Mouse (Mus musculus) right cerebral cortex, postnatal 10 days (tissue): ENCODE results near the gene Icos.

Source experiments
- DNase-seq, 2 experiments: peaks; one replicate each; pipeline ENCODE4 v3.0.0; 2021; ENCODE audit warnings: low spot score in 2 of 2

Icos gene

DNA sequence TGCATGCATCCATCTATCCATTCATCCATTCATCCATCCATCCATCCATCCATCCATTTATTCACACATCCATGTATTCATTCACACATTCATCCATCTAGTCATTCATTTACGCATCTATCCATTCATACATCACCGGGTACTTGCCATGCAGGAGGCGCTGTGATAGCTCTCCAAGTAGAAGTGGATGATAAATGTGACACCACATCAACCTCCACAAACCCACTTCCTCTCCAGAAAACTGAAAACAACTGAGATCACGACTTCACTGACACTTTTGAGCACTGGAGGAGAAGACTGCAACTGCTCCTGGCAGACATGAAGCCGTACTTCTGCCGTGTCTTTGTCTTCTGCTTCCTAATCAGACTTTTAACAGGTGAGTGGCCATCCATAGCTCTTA lies at the start of gene Icos:
Gene Icos (plus strand): TSS at position 287 of the 400 bp plus-strand sequence.
- no peak for DNase-seq

DNA sequence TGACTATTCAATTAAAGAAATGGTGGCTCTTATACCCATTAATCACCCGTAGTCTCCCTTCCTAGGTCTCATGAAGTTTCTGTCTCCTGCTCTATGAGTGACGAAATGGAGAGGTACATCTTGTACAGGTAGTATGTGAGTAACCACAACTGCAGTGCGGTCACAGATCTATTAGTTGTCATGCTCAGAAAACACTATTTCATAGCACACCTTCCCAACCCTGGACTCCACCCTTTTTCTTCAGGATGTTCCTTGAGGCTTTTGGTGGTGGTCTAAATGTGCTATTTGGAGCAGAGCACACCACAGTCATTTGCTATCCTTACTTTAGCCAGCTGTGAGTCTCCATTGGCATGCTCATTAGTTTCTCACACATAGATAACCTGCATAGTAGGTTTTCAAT lies 48.7 kb upstream of the Icos start:
- DNase-seq, result no peak

DNA sequence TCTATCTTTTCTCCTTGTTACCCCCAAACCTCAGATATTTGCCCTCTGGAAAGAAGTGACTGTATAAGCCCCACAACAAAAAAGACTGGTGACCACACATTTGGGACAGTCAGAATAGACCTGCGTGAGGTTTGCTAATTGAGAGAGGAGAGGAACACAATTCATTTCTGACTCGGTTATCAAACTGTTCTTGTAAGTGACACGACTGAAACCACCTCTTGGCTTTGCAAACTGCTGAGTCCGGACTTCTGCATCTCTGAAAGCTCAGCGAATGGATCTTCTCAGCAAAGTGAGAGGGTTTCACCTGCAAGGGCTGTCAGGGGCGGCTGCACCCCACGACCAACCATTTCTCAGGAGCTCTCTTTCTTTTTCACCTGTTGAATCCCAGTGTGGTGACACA lies 47.3 kb upstream of the Icos start:
- no peak for DNase-seq

DNA sequence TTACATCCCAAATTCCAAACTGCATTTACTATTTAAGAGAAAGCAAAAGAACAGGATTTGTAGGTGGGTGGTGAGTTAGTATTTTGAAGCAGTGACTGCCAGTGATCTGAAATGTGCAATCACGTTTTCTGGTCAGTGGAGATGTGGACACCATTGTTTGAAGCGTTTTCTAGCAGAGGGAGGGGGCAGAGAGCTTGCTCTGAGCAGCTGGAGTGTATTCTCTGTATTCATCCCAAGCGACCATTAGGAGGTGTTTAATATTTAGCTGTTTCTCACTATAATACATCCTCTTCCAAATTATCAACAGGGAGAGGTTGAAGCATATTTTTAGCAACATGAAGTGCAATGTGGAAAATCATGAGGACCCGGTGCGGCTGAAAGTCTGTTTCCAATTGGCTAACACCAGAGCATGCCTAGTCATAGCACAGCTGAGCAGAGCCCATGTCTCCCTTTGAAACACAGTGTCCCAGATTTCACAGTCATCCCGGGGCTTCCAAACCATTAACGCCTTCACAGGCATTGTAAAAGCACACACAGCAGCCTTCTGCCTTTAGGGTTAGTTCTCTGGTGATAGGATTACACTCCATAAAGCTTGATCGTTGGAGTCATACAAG lies 41.7 kb upstream of the Icos start:
- DNase-seq, result peak; percentile 48 to 69

DNA sequence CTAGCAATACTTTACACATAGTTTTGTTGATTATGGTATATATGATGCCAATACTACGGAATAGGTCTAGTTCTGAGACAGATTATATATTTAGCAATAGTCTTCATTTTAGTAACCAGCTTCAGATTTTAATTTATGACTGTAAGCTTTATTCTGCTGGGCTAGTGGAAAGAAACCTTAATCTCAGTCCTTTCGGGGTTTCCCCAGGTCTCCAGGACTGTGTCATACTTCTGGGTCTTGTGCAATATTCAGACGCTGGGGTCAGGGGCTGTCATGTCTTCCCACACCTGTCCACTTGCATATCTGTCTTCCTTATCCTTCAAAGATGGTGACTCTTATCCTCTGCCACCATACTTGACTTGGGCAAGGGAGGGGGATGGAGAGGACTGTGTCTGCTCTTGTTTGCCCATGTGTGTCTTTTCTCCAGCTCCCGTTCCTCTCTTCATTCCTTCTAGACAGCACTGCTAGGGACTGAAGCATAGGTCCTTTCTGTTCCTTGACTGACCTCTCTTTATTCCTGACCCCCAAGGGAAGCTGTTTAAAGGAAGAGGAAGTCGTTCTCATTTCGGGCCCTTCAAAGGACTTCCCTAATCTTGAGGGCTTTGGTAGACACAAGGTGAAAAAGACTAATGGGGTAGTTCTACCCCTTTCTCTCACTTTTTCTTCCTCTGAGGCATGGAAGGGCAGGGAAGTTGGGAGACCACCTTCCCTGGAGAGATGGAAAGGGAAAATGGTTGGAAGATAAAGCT lies 40.6 kb upstream of the Icos start:
- no peak for DNase-seq

DNA sequence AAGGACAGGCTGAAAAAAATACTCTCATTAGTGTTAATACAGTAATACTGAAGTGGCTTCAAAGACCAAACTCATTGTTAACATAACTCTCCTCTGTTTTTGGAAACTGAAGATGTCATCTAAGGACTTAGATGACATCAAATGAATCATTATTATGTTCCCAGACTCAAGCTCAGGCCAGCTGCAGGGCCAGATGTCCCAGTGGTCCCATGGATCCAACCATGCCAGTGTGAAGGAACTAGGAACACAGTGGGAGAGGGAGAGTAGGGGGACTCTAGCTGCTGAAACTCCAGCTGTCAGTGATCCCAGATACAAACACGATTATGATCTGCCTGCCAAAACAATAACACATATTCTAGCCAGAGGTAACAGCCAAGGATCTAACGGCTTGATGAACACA lies 39.5 kb upstream of the Icos start:
- no peak for DNase-seq

DNA sequence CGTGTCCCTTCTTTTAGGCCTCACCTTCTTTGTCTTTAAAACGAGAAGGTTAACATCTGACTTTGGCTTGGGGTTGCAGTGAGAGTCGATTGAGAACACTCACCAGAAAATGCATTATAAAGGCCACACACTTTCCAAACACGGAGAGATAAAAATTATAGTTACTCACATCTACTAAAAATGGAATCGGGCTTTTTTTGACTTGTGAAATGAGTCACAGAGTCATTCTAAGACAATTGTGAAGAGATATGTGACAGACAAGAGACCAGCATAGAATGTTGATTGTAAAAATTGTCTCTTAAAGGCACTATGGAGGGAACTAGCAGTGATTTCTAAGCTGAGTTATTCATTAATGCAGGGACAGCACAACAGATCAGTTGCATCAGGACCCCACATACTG lies 38.8 kb upstream of the Icos start:
- DNase-seq, result no peak

DNA sequence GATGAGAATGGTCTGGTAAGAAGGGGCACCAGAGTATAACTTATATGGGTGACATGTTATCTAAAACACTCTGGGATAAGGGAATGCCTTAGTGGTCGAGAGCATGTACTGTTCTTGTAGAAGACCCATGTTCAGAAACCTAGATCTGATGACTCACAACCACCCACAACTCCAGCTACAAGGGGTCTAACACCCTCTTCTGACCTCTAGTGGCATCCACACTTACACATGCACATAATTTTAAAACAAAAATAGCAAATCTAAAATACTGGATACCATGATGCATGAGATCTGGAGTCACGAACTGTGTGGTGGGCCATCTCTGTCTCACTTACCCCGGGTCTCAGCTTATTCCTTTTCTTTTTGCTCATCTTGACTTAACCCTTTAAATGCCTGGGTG lies 37.7 kb upstream of the Icos start:
- no peak for DNase-seq

DNA sequence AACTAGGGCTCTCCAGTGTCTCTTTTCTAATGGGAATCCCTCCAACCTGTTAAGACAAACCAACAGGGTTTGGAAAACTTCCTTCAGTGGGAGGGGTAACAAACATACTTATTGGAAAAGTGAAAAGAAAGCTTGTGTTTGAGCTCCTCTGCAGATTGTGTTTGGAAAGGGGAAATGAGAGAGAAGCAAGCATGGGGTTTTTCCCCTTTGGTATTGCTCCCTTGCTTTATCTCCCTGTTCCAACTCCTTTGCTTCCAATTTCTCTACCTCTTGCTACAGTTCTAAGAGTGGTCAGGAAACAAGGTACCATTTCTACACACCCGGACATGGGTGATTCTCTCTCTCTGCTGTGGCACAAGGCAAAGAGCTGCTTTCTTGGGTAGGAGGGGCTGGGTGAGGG lies 37.1 kb upstream of the Icos start:
- no peak for DNase-seq

DNA sequence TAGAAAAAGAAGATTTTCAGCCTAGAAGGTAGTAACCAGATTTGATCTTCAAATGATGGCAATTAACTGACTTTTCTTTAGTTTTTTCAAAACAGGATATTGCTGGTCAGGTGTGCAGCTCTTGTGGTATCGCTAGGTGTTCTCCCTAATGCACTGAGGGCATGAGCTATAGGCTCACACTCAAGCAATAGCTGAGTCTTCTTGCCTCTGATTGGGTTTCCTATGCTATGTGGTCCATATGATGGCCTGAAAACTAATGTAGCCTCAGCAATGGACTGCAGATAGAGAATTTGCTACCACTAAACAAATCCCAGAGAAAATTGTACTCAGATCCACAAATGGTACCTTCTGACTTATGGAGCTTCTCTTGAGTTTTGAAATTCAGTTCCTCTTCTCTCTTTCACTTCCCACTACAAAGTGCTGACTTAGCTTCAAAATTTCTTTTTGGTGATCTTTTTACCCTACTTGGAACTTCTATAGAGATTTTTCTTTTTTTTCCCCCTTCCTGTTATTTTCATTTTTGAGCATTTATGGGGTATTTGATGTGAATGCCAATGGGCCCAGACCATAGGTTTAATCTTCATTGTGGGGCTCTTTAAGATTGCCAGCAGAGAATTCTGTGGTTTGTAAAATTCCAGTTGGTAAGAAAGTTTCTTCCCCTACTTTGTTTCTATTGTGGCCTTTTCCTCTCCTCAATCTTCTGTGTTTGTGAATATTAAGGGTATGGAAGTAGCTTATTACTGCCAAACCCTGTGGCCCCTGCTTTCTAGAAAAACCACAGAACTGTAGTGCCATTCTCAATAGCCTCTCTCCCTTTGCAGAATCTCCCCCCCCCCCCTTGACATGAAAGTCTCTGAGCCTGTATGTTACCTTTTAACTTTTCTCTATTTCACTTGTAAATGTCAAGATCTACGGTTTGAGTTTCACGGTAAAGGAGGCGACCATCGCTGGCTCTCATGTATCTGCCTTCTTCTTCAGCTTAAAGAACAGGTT lies 36.4 kb upstream of the Icos start:
- no peak for DNase-seq

DNA sequence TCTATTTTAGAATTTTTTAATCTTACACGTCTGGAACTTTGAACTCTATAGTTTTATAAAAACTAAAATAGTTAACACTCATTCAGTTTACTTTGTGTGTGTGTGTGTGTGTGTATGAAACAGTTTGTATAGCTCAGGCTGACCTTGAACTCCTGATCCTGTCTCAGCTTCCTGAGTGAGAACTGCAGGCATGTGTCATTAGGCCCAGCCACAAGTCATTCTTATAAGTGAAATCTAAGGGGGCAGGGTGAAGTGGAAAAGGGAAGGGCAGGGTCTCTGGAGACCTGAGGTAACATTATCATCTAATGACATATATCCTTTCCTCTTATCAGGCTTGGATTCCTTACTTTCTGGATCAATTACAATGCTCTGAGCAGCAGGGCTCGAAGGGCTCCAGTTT lies 34.8 kb upstream of the Icos start:
- no peak for DNase-seq

DNA sequence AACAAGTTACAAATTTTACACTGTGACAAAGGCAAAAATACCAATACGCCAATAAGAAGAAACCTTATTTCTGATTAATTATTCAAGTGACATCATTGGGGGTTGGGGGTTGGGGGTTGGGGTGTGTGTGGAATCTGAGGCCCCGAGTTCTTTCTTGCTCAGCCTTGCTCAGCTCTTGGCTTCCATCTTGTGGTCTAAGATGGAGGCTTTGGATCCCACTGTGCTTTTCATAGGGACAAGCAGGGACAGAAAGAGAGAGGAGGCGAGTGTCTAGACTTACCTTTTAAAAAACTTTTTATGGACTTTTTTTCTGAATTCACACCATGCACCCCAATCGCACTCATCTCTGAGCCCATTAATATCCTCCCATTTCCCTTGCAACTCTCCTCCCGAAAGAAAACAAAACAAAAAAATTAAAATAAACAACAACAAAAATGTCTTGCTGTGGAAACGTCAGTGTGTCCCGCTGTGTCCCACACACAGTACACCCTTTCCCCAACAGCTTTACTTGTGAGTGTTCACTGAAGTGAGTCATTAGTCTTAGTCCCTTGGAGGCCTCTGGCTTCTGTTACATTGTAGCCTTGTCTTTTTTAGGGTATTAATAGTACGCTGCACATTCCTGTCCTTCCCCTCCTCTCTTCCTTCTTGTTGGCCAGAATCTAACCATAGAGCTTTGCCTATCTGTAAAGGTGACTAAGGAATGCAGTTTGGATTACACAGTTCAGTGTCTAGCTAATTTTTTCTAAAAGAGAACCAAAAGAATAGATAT lies 31.9 kb upstream of the Icos start:
- no peak for DNase-seq

DNA sequence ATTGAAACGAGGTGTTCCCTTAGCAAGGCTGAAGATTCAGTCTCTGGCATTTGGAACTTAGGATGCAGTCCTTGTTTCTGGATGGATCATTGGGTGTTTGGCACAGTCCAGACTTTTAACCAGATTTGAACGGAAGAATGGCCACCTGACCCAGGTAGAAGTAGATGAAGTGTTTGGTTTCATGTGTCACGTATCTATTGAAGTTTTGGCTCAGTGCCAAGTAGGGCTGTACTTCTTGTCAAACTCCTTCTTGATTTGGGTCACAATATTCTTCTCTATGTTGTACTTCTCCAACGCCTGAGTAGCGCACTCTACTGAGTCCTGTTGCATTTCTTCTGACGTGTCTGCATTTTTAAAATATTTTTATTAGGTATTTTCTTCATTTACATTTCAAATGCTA lies 29.6 kb upstream of the Icos start:
- DNase-seq, result no peak

DNA sequence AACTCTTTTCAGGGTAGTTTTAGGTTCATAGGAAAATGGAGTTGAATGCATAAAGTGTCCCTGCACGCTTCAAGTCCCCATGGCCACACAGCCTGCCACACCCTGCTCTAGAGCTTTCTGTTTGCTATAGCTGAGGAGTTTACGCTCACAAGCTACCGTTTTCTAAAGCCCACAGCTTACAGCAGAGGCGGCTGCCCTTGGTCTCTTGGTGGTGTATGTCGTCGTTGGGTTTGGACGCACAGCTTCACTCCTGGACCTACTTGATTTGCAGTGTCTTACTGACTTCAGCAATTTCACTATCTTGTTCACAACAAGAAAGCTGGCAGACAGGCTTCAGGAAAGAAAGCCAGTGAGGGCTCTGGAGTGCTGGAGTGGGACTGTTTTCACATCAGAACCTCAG lies 24.8 kb upstream of the Icos start:
- DNase-seq, result no peak

DNA sequence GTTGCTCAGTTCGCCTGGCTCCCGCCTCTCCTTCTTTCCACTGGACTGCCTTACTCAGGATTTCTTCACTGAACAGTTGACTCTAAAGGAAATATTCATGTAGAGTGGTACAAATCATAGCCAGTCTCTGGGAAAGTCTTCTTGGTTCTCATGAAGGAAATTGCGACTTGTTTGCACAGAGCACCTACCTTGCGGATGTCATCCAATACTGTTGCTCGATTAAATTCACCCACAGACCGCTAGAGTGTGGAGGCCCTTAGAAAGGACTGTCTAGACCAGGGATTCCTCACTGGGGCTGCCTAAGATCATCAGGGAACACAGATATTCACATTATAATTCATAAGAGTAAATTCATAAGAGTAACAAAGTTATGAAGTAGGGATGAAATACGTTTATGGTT lies 24.0 kb upstream of the Icos start:
- no peak for DNase-seq

DNA sequence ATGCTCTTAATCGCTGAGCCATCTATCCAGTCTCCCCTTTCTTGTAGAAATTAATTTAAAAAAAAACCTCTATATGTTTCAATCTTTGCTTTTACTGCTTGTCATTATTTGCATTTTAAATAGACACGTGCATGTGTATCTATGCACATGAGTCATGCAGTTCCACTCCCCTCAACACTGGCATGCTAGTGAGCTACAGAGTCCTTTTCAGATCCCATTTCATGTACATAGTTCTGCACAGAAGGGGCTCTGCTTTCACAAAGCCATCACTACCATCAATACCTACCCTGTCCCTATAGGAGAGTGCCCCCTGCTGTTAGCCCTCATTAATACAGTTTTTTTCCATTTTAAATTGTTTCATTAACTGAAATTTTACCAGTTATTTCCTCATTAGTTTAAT lies 23.0 kb upstream of the Icos start:
- DNase-seq, result no peak

DNA sequence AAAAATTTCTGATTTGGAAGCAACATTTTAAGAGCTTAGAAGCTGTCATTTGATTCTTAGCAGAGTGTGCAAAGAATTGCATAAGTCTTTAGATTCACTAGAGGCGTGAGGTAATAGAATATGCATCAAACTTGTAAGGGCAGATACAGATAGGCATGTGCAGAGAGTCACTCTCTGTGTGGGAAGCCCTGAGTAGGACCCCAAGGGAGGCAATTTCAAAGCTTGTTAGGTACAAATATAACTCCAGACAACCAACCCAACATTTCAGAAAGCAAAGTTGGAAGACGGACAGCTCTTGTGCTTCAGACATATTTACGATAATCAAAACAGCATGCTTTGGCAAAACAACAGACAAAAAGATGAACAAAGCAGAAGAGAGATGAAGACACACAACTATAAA lies 22.5 kb upstream of the Icos start:
- no peak for DNase-seq

DNA sequence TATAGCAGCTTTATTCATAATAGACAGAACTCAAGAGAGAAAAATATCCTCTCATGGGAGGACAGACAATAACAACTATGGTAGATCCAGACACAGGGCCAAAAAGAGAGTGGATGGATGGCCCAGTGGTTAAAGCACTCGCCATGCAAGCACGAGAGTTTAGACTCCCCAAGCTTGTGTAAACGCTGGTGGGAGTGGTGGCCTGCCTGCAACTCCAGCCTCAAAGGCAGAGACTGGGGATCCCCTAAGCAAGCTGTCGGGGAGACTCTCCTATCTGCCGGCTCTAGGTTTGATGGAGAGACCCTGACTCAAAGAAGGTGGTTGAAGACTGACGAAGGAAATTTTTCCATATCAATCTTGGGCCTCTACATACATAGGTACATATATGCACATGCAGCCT lies 21.5 kb upstream of the Icos start:
- no peak for DNase-seq

DNA sequence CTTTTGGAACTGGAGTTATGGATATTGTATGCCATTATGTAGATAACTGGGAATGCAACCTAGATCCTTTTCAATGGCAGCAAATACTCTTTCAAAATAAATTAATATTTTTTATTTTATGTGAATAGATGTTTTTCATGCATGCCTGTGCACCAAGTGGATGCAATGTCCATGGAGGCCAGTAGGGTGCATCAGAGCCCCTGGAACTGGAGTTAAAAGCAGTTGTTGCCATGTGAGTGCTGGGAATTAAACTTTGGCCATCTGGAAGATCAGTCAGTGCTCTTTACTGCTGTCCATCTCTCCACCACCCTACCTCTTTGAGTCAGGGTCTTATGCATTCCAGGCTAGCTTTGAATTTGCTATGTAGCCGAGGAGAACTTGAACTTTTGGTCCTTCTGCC lies 19.4 kb upstream of the Icos start:
- DNase-seq, result no peak

DNA sequence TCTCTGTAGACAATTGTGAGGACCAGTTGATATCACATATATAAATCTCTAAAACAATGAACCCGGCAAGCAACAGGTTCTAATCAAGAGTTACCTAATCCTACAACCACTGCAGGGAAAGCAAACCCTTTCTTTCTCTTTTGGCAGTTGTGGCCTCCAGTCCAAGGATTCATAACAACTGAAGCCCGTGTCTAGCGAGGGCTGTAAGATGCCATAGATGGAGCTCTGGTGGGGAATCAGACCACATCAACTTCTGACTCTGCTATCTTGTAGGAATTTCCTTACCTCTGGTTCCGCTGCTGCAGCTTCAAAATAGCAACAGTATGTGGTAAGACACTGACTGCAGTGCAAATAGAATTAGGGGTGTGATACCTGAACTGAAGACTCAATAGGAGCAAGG lies 18.5 kb upstream of the Icos start:
- DNase-seq, result peak in 1 of 2 experiments; percentile 9

DNA sequence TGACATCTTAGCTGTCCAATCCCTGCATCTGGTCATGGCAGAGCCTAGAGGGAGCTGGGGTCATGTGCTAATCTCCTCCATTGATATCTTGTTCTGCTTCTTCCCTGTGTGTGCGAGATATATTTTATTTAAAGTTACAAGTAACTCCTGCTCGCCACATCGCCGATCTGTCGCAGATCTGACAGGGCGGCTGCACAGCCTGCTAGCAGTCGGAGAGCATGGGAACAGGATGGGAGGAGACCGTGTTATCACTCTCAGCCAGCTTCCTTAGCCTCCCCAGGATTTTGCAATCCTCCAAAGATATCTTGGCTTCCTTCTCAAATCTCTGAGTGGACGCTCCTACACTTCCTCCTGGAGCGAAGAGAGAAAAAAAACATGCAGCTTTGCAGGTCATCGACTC lies 17.3 kb upstream of the Icos start:
- peak in 1 of 2 experiments; percentile 30 for DNase-seq

DNA sequence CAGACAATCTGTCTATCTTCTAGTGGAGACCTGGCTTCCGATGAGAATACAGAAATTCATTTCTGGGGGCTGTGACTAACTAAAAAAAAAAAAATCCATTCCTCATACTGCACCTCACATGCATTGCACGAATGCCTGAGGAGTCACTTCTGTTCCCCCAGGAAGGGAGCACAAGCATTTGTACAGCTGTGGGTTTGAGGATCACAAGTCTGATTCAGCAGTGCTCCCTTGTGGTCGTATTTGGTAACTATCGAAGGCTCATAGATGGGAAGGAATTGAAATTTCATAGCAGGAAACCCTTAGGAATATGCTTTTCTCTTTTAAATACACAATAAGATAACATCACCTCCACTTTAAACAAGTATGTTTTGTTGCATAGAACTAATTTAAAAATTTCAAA lies 16.6 kb upstream of the Icos start:
- peak; percentile 81 to 82 for DNase-seq
